Mouse (Mus musculus) midbrain, postnatal 0 days (tissue): Measurements from ENCODE around the gene Phb2. TPM values are rescaled to one million over a fixed set of nuclear protein-coding genes. Genes with fewer than 3 reads are reported as not detected.

Experiments
- ATAC-seq: fragments of 200-750 bp; cut with Nextera tagmentation; 2 replicates; pipeline ENCODE4 v1.8.0; 2017; ENCODE audit warnings: moderate number of reproducible peaks, mild to moderate bottlenecking, moderate TSS enrichment, moderate library complexity; ENCODE audit not compliant: low FRiP score
- DNase-seq: peaks from one replicate; pipeline ENCODE4 v3.0.0-alpha.2; 2015; ENCODE audit warnings: low spot score
- H3K27ac ChIP-seq: fragments of 300-500 bp; sonication (generic); 2 replicates; pipeline ENCODE4 v1.5.1; 2014; ENCODE audit warnings: low read depth, mild to moderate bottlenecking, low read length, mixed read lengths
- H3K27me3 ChIP-seq: fragments of 300-500 bp; sonication (generic); 2 replicates; pipeline ENCODE4 v1.6.1; 2014; ENCODE audit warnings: low read length, control low read depth, mixed read lengths; ENCODE audit not compliant: insufficient read depth
- H3K36me3 ChIP-seq: fragments of 300-500 bp; sonication (generic); 2 replicates; pipeline ENCODE4 v1.6.1; 2014; ENCODE audit warnings: low read length, control low read depth, mixed read lengths; ENCODE audit not compliant: insufficient read depth
- H3K4me1 ChIP-seq: fragments of 300-500 bp; sonication (generic); 2 replicates; pipeline ENCODE4 v1.6.1; 2014; ENCODE audit warnings: mild to moderate bottlenecking, control low read depth, antibody characterized with exemption, low read length, mixed read lengths; ENCODE audit not compliant: insufficient read depth
- H3K4me2 ChIP-seq: fragments of 300-500 bp; sonication (generic); 2 replicates; pipeline ENCODE4 v1.6.1; 2014; ENCODE audit warnings: low read depth, mild to moderate bottlenecking, low read length, mixed read lengths; ENCODE audit not compliant: poor library complexity, severe bottlenecking
- H3K4me3 ChIP-seq: fragments of 300-500 bp; sonication (generic); 2 replicates; pipeline ENCODE4 v1.5.1; 2014; ENCODE audit warnings: low read depth, mild to moderate bottlenecking, low read length, moderate library complexity
- H3K9ac ChIP-seq: fragments of 300-500 bp; sonication (generic); replicated peaks from 2 replicates; pipeline ENCODE4 v1.6.1; 2014; ENCODE audit warnings: mild to moderate bottlenecking, low read length, moderate library complexity, mixed read lengths; ENCODE audit not compliant: poor library complexity, severe bottlenecking
- H3K9me3 ChIP-seq: fragments of 300-500 bp; sonication (generic); 2 replicates; pipeline ENCODE4 v1.6.1; 2016; ENCODE audit warnings: low read length, control low read depth
- CTCF ChIP-seq: IDR thresholded peaks from 2 replicates; pipeline ENCODE4 v1.5.1; 2016; ENCODE audit warnings: antibody characterized with exemption, mild to moderate bottlenecking
- WGBS: fragments of 180-500 bp; shearing (Covaris S2); extraction: QIAGEN DNeasy Blood & Tissue Kit; methylation state at CpG from one replicate; pipeline ENCODE4 v1.1.7; 2014; 5-methylcytosine and 5-hydroxymethylcytosine counted together
- polyA plus RNA-seq: library from polyadenylated mRNA; unstranded; fragments of >200 nt; fragmentation: Nextera tagmentation; extraction: Ambion mirVana; gene quantifications from 2 replicates; pipeline ENCODE4 v1.2.1, GENCODE M21; 2015
- total RNA-seq: library from RNA; depleted of rRNA; stranded (reverse); fragments of >200 nt; gene quantifications from 2 replicates; pipeline ENCODE4 v1.2.3, GENCODE M21; 2014; rRNA removed

Gene Phb2
- total RNA-seq (197 and 230 TPM in 2 replicates), polyA plus RNA-seq (265 and 269 TPM in 2 replicates)

DNA sequence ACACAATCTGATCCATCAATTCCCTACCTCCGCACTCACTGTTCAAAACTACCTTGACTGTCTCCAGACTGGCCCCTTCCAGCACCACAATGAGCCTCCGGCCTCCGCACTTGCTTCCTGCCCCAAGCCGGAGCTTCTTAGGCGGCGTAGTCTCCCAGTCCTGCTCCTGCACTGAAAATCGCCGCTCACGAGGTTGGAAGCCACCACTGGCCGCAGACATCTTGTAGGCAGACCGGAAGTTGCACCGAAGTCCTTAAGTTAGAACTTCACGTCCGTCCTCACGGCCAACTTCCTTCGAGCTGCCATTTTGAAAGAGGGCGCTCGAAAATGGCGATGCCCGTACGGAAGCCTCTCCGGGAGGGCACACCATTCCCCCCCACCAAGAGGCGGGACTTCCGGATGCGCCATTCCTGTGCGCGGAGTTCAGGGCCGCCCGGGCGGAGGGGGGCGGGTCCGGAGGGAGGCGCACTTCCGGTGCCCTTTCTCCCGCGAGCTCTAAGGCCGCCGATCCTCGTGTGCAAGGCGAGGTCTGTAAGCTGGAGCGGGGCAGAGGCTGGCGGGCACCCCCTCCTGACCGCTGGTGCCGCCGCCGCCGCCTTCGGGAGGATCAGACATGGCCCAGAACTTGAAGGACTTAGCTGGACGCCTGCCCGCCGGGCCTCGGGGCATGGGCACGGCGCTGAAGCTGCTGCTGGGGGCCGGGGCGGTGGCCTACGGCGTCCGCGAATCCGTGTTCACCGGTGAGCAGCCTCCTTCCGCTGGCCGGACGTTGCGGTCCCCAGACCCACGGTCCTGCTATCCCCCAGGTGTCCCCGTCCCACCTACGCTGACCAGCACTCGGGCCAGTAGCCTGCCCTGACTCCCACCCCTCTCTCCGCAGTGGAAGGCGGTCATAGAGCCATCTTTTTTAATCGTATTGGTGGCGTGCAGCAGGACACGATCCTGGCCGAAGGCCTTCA lies at the start of gene Phb2, which contains the start of gene Emg1:
Gene Phb2 (plus strand): TSS at position 513 of the 959 bp plus-strand sequence.
Gene Emg1 (minus strand): TSS at position 355 of the 959 bp plus-strand sequence.
- Histone ChIP-seq H3K27me3 (no peaks in the 10 kb centered on the region), H3K9me3 (no peaks in the 10 kb centered on the region), H3K4me1 (peaks cover 14% of the 10 kb centered on the region; the same call in 1 of the 2 replicates), H3K4me2 (peak within 1 kb of the TSS; percentile 93), H3K4me3 (peak within 1 kb of the TSS; percentile 79), H3K9ac (peak within 1 kb of the TSS; percentile 79), H3K36me3 (peaks cover 25% of the 10 kb centered on the region), H3K27ac (peak within 1 kb of the TSS; percentile 73)
- under 1% methylated on average over 60 of the region's 76 CpGs for WGBS
- DNase-seq (peak; percentile 98), ATAC-seq (peak; percentile 97)
- TF ChIP-seq CTCF, result peak; percentile 28

DNA sequence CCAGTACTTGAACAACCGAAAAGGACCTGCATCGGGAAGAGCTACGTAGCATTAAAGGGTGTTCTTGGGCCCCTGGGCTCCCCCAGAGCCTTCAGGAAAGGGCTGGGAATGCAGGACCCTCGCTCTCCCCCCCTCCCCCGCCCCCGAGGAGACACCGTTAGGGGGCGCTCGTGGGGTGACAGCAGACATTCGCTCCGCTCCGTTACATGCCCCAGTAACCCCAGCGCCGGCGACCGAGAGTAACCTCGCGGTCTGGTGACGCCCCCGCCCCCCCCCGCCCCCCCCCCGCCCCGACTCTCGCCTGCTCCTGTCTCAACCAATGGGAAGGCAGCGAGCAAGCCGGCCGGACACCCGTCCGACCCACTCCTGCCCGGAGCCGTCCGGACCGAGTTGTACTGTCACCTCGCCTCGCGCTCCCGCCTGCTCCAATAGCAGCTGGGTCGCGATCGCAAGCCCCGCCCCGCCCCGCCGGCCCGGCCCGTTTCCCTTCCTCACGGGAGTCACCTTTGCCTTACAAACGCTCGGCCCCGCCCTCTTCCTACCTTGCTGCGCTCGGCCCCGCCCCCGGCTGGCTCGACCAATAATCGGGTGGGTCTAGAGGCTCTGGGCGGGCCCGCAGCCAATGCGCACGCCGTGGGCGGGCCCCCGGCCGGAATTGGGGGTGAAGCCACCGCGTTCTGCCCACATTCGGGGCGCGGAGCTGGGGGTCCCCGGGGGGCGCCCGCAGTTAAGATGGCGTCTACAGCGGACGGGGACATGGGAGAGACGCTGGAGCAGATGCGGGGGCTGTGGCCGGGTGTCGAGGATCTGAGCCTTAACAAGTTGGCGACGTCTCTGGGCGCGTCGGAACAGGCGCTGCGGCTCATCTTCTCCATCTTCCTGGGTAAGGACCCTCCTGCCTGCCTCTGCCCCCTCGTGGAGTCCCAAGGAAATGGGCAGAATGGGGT lies 49.4 kb upstream of the Phb2 start, which contains the start of gene Lpcat3:
Gene Lpcat3 (plus strand): TSS at position 551 of the 947 bp plus-strand sequence.
- Histone ChIP-seq H3K9me3 (no peaks in the 10 kb centered on the region), H3K4me3 (peak within 1 kb of the TSS; percentile 63), H3K36me3 (no peaks in the 10 kb centered on the region), H3K4me1 (no peaks in the 10 kb centered on the region), H3K27me3 (no peaks in the 10 kb centered on the region), H3K27ac (peak within 1 kb of the TSS; percentile 77), H3K4me2 (peak within 1 kb of the TSS; percentile 67), H3K9ac (peak within 1 kb of the TSS; percentile 65)
- ATAC-seq (peak; percentile 96), DNase-seq (peak; percentile 98)
- 1% methylated on average over 77 of the region's 87 CpGs for WGBS
- peak; percentile 75 for TF ChIP-seq CTCF

DNA sequence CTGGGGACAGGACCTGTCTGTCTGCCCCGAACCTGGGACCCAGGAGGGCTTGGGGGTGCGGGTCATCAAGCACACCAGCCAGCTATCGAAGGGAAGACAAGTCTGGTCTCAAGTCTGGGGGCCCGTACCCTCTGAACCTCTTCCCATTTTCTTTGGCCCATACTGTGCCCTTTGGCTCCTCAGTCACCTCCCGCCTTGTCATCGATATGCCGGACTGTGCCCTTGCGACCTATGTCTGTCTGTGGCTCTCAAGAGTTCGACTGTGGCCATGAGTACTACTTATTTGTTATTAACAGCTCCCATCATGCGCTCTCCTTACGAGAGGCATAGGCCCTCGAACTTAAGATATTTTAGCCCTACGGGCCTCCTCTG lies 48.7 kb upstream of the Phb2 start:
- Histone ChIP-seq H3K27me3 (no peaks in the 10 kb centered on the region), H3K27ac (peak overlapping the region; percentile 74; the same call in 1 of the 2 replicates), H3K9ac (peak overlapping the region; percentile 65), H3K4me2 (peak overlapping the region; percentile 67), H3K4me3 (peak overlapping the region; percentile 63), H3K36me3 (no peaks in the 10 kb centered on the region), H3K9me3 (no peaks in the 10 kb centered on the region), H3K4me1 (no peaks in the 10 kb centered on the region)
- TF ChIP-seq CTCF, result no peak
- ATAC-seq, result no peak
- no peak for DNase-seq
- 18% methylated on average over 13 of the region's 13 CpGs for WGBS

DNA sequence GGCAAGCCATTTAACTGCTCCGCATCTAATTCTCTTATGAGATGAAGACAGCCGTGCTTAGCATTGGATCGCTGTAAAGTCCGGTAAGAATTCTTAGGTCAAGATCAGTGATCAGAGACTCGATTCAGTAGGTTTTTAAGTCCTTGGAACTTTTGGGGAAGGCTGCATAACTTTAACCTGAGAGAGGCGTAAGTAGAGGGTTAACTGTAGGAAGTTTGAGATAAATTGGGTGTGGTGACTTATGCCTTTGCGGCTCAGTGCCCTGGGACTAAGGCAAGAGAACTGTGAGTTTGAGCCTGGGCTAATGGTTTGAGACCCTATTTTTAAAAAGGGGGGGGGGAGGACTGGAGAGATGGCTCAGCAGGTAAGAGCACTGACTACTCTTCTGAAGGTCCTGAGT lies 47.9 kb upstream of the Phb2 start:
- peak overlapping the region; percentile 67 for H3K4me2 ChIP-seq
- H3K27ac ChIP-seq, result no peak overlapping the region
- DNase-seq, result no peak
- WGBS, result 79% methylated on average over 7 of the region's 7 CpGs
- H3K4me1 ChIP-seq, result no peaks in the 10 kb centered on the region
- ATAC-seq, result no peak
- no peaks in the 10 kb centered on the region for H3K36me3 ChIP-seq
- no peak overlapping the region; the same call in 1 of the 2 replicates for H3K4me3 ChIP-seq
- no peaks in the 10 kb centered on the region for H3K9me3 ChIP-seq
- H3K27me3 ChIP-seq, result no peaks in the 10 kb centered on the region
- TF ChIP-seq CTCF, result no peak
- no peak overlapping the region for H3K9ac ChIP-seq

DNA sequence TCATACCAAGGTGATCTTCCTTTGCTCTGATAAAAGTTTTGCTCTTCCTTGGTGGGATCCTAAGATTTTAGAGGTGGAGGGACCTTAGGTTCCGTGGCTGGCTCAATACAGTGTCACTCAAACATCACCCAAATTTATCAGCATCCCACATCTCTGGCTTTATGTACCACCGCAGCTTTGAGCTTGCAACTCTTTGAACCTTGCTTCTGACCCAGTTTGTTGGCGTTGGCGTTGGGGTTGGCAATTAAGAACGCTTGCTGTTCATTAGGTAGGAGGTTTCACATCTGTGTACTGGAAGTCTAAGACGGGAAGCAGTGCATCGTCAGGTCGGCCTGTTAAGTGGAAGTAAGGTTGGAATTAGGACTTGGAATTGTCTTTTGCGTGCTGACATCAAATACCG lies 47.1 kb upstream of the Phb2 start:
- no peaks in the 10 kb centered on the region for H3K36me3 ChIP-seq
- H3K4me3 ChIP-seq, result no peak overlapping the region
- no peaks in the 10 kb centered on the region for H3K27me3 ChIP-seq
- WGBS, result 92% methylated on average over 10 of the region's 10 CpGs
- DNase-seq, result no peak
- no peak overlapping the region for H3K9ac ChIP-seq
- no peaks in the 10 kb centered on the region for H3K9me3 ChIP-seq
- H3K27ac ChIP-seq, result no peak overlapping the region
- TF ChIP-seq CTCF, result no peak
- no peaks in the 10 kb centered on the region for H3K4me1 ChIP-seq
- no peak for ATAC-seq
- H3K4me2 ChIP-seq, result no peak overlapping the region
